Mouse (Mus musculus) CH12.LX (cell line): ENCODE measurements around the gene Gm4894.

Experiments used
- CHD2 ChIP-seq: IDR thresholded peaks from 2 replicates; pipeline ENCODE4 v1.6.1; 2011; ENCODE audit warnings: low read length, improper control_type of control experiment
- CTCF ChIP-seq, 2 experiments: IDR thresholded peaks in 1 of 2; conservative IDR thresholded peaks in 1 of 2; 2 replicates each; pipeline ENCODE4 v1.5.1; 2011 to 2012; ENCODE audit warnings: low read depth in 2 of 2, low read length in 2 of 2, improper control_type of control experiment in 1 of 2, inconsistent platforms in 1 of 2, mild to moderate bottlenecking in 1 of 2, moderate library complexity in 1 of 2
- EP300 ChIP-seq: IDR thresholded peaks from 2 replicates; pipeline ENCODE4 v1.6.1; 2011; ENCODE audit warnings: low read length, improper control_type of control experiment
- GABPA ChIP-seq: IDR thresholded peaks from 2 replicates; pipeline ENCODE4 v1.6.1; 2012; ENCODE audit warnings: low read depth, low read length, improper control_type of control experiment, inconsistent platforms; ENCODE audit not compliant: insufficient replicate concordance
- JUND ChIP-seq: conservative IDR thresholded peaks from 2 replicates; pipeline ENCODE4 v1.6.1; 2011; ENCODE audit warnings: low read depth, low read length, improper control_type of control experiment
- MAFK ChIP-seq: IDR thresholded peaks from 2 replicates; pipeline ENCODE4 v1.6.1; 2011; ENCODE audit warnings: low read length, improper control_type of control experiment; ENCODE audit not compliant: insufficient replicate concordance
- MAX ChIP-seq: IDR thresholded peaks from 2 replicates; pipeline ENCODE4 v1.6.1; 2011; ENCODE audit warnings: low read length, improper control_type of control experiment
- MEF2A ChIP-seq: IDR thresholded peaks from 2 replicates; pipeline ENCODE4 v1.6.1; 2014; ENCODE audit warnings: low read depth, mild to moderate bottlenecking, inconsistent platforms, low read length, improper control_type of control experiment, borderline replicate concordance
- POLR2A ChIP-seq: IDR thresholded peaks from 2 replicates; pipeline ENCODE4 v1.6.1; 2011; ENCODE audit warnings: low read depth, mild to moderate bottlenecking, improper control_type of control experiment, low read length
- TBP ChIP-seq: conservative IDR thresholded peaks from 2 replicates; pipeline ENCODE4 v1.6.1; 2011; ENCODE audit warnings: low read depth, low read length, improper control_type of control experiment
- TCF12 ChIP-seq: IDR thresholded peaks from 2 replicates; pipeline ENCODE4 v1.6.1; 2014; ENCODE audit warnings: low read depth, mild to moderate bottlenecking, inconsistent platforms, low read length, improper control_type of control experiment
- UBTF ChIP-seq: IDR thresholded peaks from 2 replicates; pipeline ENCODE4 v1.6.1; 2012; ENCODE audit warnings: low read depth, mild to moderate bottlenecking, inconsistent platforms, low read length, improper control_type of control experiment, moderate library complexity
- ZKSCAN1 ChIP-seq: IDR thresholded peaks from 2 replicates; pipeline ENCODE4 v1.6.1; 2012; ENCODE audit warnings: low read depth, inconsistent platforms, low read length, improper control_type of control experiment, borderline replicate concordance
- ZMIZ1 ChIP-seq: IDR thresholded peaks from 2 replicates; pipeline ENCODE4 v1.6.1; 2012; ENCODE audit warnings: low read depth, mild to moderate bottlenecking, inconsistent platforms, low read length, improper control_type of control experiment

GRCm38 (mm10) chr9:49206331-49206730, 44.0 kb upstream of the Gm4894 start:
- no peak for TF ChIP-seq POLR2A
- TF ChIP-seq TBP, result no peak
- TF ChIP-seq CHD2, result no peak
- no peak for TF ChIP-seq CTCF (conservative IDR thresholded peaks at IDR 0.05 in 1 of 2, IDR thresholded peaks at IDR 0.05 in 1 of 2; ENCODE audit: low read depth in 2 of 2, low read length in 2 of 2)
- no peak for TF ChIP-seq TCF12
- TF ChIP-seq GABPA, result no peak
- TF ChIP-seq EP300, result no peak
- no peak for TF ChIP-seq ZKSCAN1
- TF ChIP-seq MAFK, result no peak
- TF ChIP-seq UBTF, result no peak
- no peak for TF ChIP-seq JUND
- no peak for TF ChIP-seq MEF2A
- TF ChIP-seq ZMIZ1, result no peak
- TF ChIP-seq MAX, result no peak
